14 mouse cellular contexts compared by ENCODE assay signal in the genomic region with DNA sequence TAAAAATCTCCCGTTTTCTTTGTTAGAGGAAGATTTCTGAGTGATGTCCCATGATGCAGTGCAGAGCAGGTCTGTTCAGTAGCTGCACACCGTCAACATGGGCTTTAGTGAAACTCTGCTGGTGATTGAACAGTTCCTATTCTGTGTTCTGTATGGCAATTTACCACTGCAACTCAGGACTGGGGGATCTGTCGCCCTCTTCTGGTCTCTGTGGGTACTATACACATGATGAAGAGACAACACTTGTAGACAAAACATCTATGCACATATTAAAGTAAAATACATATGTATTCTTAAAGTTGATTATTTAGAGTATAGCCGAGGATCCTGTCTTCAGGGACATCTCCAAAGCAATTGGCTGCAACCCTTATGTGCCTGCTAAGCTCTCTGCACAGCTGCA. TPM values are rescaled to one million over a fixed set of nuclear protein-coding genes. Genes with fewer than 3 reads are reported as not detected.
A peak's percentile ranks its signal among the peaks of the same experiment; 100 is the strongest.
DNase-seq lines count a peak whose midpoint lies in the region; ATAC-seq and TF ChIP-seq lines count a peak whose summit lies in the region.
"Had no signal": no experiment of that assay in that cellular context is flagged by ENCODE, and none has a peak within 500 bp of the region (broad histone marks: within the 10 kb centered on the region; RNA-seq: fewer than 3 reads in every experiment).

No protein-coding gene starts in this region.

- WGBS in hindbrain, postnatal 0 days, result 73% methylated on average over 4 of the region's 4 CpGs
- WGBS in hindbrain, embryonic 13.5 days, result 73% methylated on average over 4 of the region's 4 CpGs
- 82% methylated on average over 4 of the region's 4 CpGs for WGBS in forebrain, embryonic 14.5 days

- H3K27ac ChIP-seq in hindbrain, postnatal 0 days, result no peak overlapping the region
- H3K27ac ChIP-seq in hindbrain, embryonic 13.5 days, result no peak overlapping the region
- no peak overlapping the region for H3K27ac ChIP-seq in forebrain, embryonic 14.5 days (ENCODE audit: low read depth, low read length)
- H3K27ac ChIP-seq: hindbrain, embryonic 12.5 days; limb, embryonic 12.5 days; stomach, embryonic 15.5 days had no signal

- no peak for DNase-seq in hindbrain, postnatal 0 days (ENCODE audit: low spot score)
- DNase-seq in thymus, postnatal 4 days, result peak; percentile 31
- DNase-seq in thymus, postnatal 25 days, result no peak
- DNase-seq in embryo, embryonic 10.5 days (ENCODE audit: low spot score), result peak; percentile 48
- DNase-seq in ovary, postnatal 36 days (ENCODE audit: low spot score), result no peak
- no peak for DNase-seq in left cerebral cortex, postnatal 4 days
- no peak for DNase-seq in forebrain, embryonic 14.5 days (ENCODE audit: low spot score)
- DNase-seq: heart, adult 18-20 months; right cerebral cortex, adult 18-20 months had no signal

- no peaks in the 10 kb centered on the region for H3K27me3 ChIP-seq in hindbrain, postnatal 0 days (ENCODE audit: insufficient read depth, low read length)
- H3K27me3 ChIP-seq in hindbrain, embryonic 13.5 days, result no peaks in the 10 kb centered on the region
- no peaks in the 10 kb centered on the region for H3K27me3 ChIP-seq in forebrain, embryonic 14.5 days (replicated peaks; ENCODE audit: control insufficient read depth, insufficient read depth, low read length)
- H3K27me3 ChIP-seq: hindbrain, embryonic 12.5 days; limb, embryonic 12.5 days; stomach, embryonic 15.5 days had no signal

- ATAC-seq in hindbrain, postnatal 0 days, result no peak
- ATAC-seq in hindbrain, embryonic 13.5 days (ENCODE audit: low FRiP score), result no peak
- ATAC-seq in forebrain, embryonic 14.5 days, result no peak
- ATAC-seq: forebrain, embryonic 16.5 days had no signal

- H3K9me3 ChIP-seq in hindbrain, postnatal 0 days (ENCODE audit: low read length), result no peaks in the 10 kb centered on the region
- no peaks in the 10 kb centered on the region for H3K9me3 ChIP-seq in hindbrain, embryonic 13.5 days
- no peaks in the 10 kb centered on the region for H3K9me3 ChIP-seq in forebrain, embryonic 14.5 days (replicated peaks; ENCODE audit: control insufficient read depth, low read length)
- H3K9me3 ChIP-seq: hindbrain, embryonic 12.5 days; limb, embryonic 12.5 days; stomach, embryonic 15.5 days had no signal

- H3K4me2 ChIP-seq in hindbrain, postnatal 0 days (ENCODE audit: low read depth, low read length), result no peak overlapping the region
- H3K4me2 ChIP-seq in hindbrain, embryonic 13.5 days, result no peak overlapping the region
- H3K4me2 ChIP-seq in forebrain, embryonic 14.5 days (ENCODE audit: low read length), result no peak overlapping the region
- H3K4me2 ChIP-seq: hindbrain, embryonic 12.5 days; limb, embryonic 12.5 days; stomach, embryonic 15.5 days had no signal

- peak; percentile 59 for TF ChIP-seq CTCF in hindbrain, postnatal 0 days (IDR thresholded peaks at IDR 0.05; ENCODE audit: low read depth)

- H3K4me1 ChIP-seq in hindbrain, postnatal 0 days (ENCODE audit: insufficient read depth, low read length), result no peaks in the 10 kb centered on the region
- peaks cover 7% of the 10 kb centered on the region; the same call in 1 of the 2 replicates for H3K4me1 ChIP-seq in hindbrain, embryonic 13.5 days (replicated peaks)
- H3K4me1 ChIP-seq in forebrain, embryonic 14.5 days (ENCODE audit: control insufficient read depth, insufficient read depth, low read length), result no peaks in the 10 kb centered on the region
- H3K4me1 ChIP-seq: hindbrain, embryonic 12.5 days had no signal

- H3K36me3 ChIP-seq in hindbrain, postnatal 0 days (ENCODE audit: insufficient read depth, low read length), result no peaks in the 10 kb centered on the region
- H3K36me3 ChIP-seq in hindbrain, embryonic 13.5 days, result no peaks in the 10 kb centered on the region
- no peaks in the 10 kb centered on the region for H3K36me3 ChIP-seq in forebrain, embryonic 14.5 days (ENCODE audit: control insufficient read depth, insufficient read depth, low read length)
- H3K36me3 ChIP-seq: hindbrain, embryonic 12.5 days; limb, embryonic 12.5 days; stomach, embryonic 15.5 days had no signal

- no peak overlapping the region for H3K4me3 ChIP-seq in hindbrain, postnatal 0 days (ENCODE audit: low read length)
- no peak overlapping the region for H3K4me3 ChIP-seq in hindbrain, embryonic 13.5 days
- no peak overlapping the region for H3K4me3 ChIP-seq in forebrain, embryonic 14.5 days (ENCODE audit: low read depth, low read length)
- H3K4me3 ChIP-seq: hindbrain, embryonic 12.5 days; limb, embryonic 12.5 days; stomach, embryonic 15.5 days had no signal

- intact Hi-C loops in left cerebral cortex, postnatal 4 days (cut with DNase I), result no loop called here

- H3K9ac ChIP-seq in hindbrain, postnatal 0 days (replicated peaks; ENCODE audit: low read length), result no peak overlapping the region
- no peak overlapping the region for H3K9ac ChIP-seq in hindbrain, embryonic 13.5 days
- H3K9ac ChIP-seq in forebrain, embryonic 14.5 days (ENCODE audit: low read length), result no peak overlapping the region
- H3K9ac ChIP-seq: hindbrain, embryonic 12.5 days; limb, embryonic 12.5 days; stomach, embryonic 15.5 days had no signal

RNA-seq across cellular contexts. Expression of a gene that starts 45.4 kb away (rescaled TPM):
- total RNA-seq in hindbrain, postnatal 0 days (2014; rRNA removed), result 34.0 and 39.6 TPM in 2 replicates
- polyA plus RNA-seq in hindbrain, postnatal 0 days (2015; fragmentation: Nextera tagmentation; extraction: Ambion mirVana), result 20.5 and 20.7 TPM in 2 replicates
- 13.0 and 14.9 TPM in 2 replicates for polyA plus RNA-seq in hindbrain, embryonic 13.5 days (2015; fragmentation: Nextera tagmentation; extraction: Ambion mirVana)
- total RNA-seq in left cerebral cortex, postnatal 4 days (2021), result 10 to 100 TPM; 24.8 to 27.6 TPM
- 9.2 and 10.8 TPM in 2 replicates for polyA plus RNA-seq in forebrain, embryonic 14.5 days (2014; fragmentation: Nextera tagmentation; extraction: Ambion mirVana)

Comparison
In these comparisons a context has a peak if more than half of its experiments do, and no peak if none do; other contexts are left out.
1. DNase-seq: peak in thymus, postnatal 4 days (single experiment) and embryo, embryonic 10.5 days (single experiment); none in hindbrain, postnatal 0 days (single experiment), thymus, postnatal 25 days (single experiment), ovary, postnatal 36 days (single experiment), left cerebral cortex, postnatal 4 days (single experiment) and forebrain, embryonic 14.5 days (single experiment).